Mouse (Mus musculus): Measurements from ENCODE around the gene Col6a1. TPM values are rescaled to one million over a fixed set of nuclear protein-coding genes. Genes with fewer than 3 reads are reported as not detected.

Gene Col6a1
- 46.0 and 54.6 TPM in 2 replicates for polyA plus RNA-seq (2015; fragmentation: Nextera tagmentation; extraction: Ambion mirVana)

DNA sequence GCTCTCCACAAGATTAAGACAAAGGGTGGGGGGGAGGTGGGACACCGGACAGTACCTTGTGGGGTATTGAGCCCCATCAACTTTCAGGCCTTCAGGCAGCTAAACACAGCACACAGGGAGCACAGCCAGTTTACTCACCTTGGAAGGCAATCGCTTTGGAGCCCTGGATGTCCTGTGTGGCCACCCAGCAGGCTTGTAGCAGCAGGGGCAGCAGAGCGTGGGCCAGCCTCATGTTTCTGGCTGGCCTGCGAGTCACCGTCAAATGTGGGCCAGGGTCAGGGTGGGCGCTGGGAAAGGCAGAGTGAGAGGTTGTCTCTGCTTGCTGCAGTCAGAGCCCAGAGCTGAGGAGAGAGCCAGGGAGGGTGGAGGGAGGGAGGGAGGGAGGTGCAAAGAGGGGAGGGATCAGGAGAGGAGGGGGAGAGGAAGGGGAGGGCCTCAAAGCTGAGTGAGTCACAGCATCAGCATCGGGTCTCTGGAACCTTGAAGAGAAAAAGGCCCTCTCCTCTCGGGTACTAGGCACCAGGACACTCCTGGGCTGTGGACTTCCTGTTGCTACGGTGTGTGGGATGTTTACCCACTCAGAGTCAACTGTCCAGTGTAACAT, at the start of gene Col6a1:
Col6a1 (minus strand) TSS at position 487 of the 604 bp plus-strand sequence.

Other genes with a start within 250 kb of the Col6a1 start
- gene Lss, start 194.6 kb downstream of the Col6a1 start, polyA plus RNA-seq (2015; fragmentation: Nextera tagmentation; extraction: Ambion mirVana), result 5.5 and 5.7 TPM in 2 replicates
- not detected in 2 replicates for gene Spatc1l, start 163.9 kb downstream of the Col6a1 start, polyA plus RNA-seq (2015; fragmentation: Nextera tagmentation; extraction: Ambion mirVana)
- gene Ftcd, start 150.5 kb downstream of the Col6a1 start, polyA plus RNA-seq (2015; fragmentation: Nextera tagmentation; extraction: Ambion mirVana), result 0.11 and 0.19 TPM in 2 replicates
- gene Col6a2, start 102.5 kb downstream of the Col6a1 start, polyA plus RNA-seq (2015; fragmentation: Nextera tagmentation; extraction: Ambion mirVana), result 31.0 and 35.7 TPM in 2 replicates
- gene Pcbp3, start 235.7 kb upstream of the Col6a1 start, polyA plus RNA-seq (2015; fragmentation: Nextera tagmentation; extraction: Ambion mirVana), result 5.8 and 6.5 TPM in 2 replicates